Mouse (Mus musculus) CH12.LX (cell line): ENCODE measurements around the gene Slco2b1. TPM values are rescaled to one million over a fixed set of nuclear protein-coding genes. Genes with fewer than 3 reads are reported as not detected.

ENCODE experiments used
- DNase-seq: peaks from one replicate; pipeline ENCODE4 v3.0.0-alpha.2; 2013; ENCODE audit errors: extremely low read depth
- H3K27ac ChIP-seq: 2 replicates; pipeline ENCODE4 v1.5.1; 2012; ENCODE audit warnings: low read depth, mild to moderate bottlenecking, control low read depth, moderate library complexity; ENCODE audit not compliant: insufficient read depth
- H3K27me3 ChIP-seq: replicated peaks from 2 replicates; pipeline ENCODE3; 2012; ENCODE audit warnings: inconsistent platforms
- H3K36me3 ChIP-seq, 2 experiments: replicated peaks in 1 of 2; 2 replicates each; pipeline versions ENCODE3 to v1.6.1; 2012; ENCODE audit warnings: inconsistent platforms in 1 of 2, low read length in 1 of 2, mild to moderate bottlenecking in 1 of 2, mixed read lengths in 1 of 2, moderate library complexity in 1 of 2; ENCODE audit not compliant: control insufficient read depth in 1 of 2, insufficient read depth in 1 of 2
- H3K4me1 ChIP-seq, 2 experiments: 2 replicates each; pipeline ENCODE4 v1.6.1; 2012; ENCODE audit warnings: inconsistent platforms in 1 of 2, moderate library complexity in 1 of 2; ENCODE audit not compliant: insufficient read depth in 2 of 2, control insufficient read depth in 1 of 2
- H3K4me2 ChIP-seq: 2 replicates; pipeline ENCODE4 v1.6.1; 2012; ENCODE audit warnings: low read depth, mild to moderate bottlenecking, control low read depth; ENCODE audit not compliant: poor library complexity, insufficient read depth, severe bottlenecking
- H3K4me3 ChIP-seq, 3 experiments: fragments of 150-350 bp in 1 of 3; sonication (generic) in 1 of 3; replicated peaks in 1 of 3; 2 replicates each; pipeline versions ENCODE3 to v1.5.1; 2011 to 2012; ENCODE audit warnings: low read depth in 2 of 3, low read length in 2 of 3, mild to moderate bottlenecking in 2 of 3, moderate library complexity in 2 of 3, control low read depth in 1 of 3, improper control_type of control experiment in 1 of 3, inconsistent platforms in 1 of 3, mixed read lengths in 1 of 3; ENCODE audit not compliant: poor library complexity in 1 of 3
- H3K79me2 ChIP-seq: replicated peaks from 2 replicates; pipeline ENCODE4 v1.6.1; 2012; ENCODE audit warnings: mild to moderate bottlenecking, moderate library complexity; ENCODE audit not compliant: control insufficient read depth, poor library complexity, insufficient read depth, severe bottlenecking; ENCODE audit errors: extremely low read depth
- H3K9ac ChIP-seq: 2 replicates; pipeline ENCODE4 v1.6.1; 2012; ENCODE audit warnings: low read depth, mild to moderate bottlenecking, control low read depth, moderate library complexity; ENCODE audit not compliant: insufficient read depth
- H3K9me3 ChIP-seq: replicated peaks from 2 replicates; pipeline ENCODE3; 2012; ENCODE audit warnings: low read length, inconsistent platforms, mixed read lengths
- CTCF ChIP-seq, 2 experiments: IDR thresholded peaks in 1 of 2; conservative IDR thresholded peaks in 1 of 2; 2 replicates each; pipeline ENCODE4 v1.5.1; 2011 to 2012; ENCODE audit warnings: low read depth in 2 of 2, low read length in 2 of 2, improper control_type of control experiment in 1 of 2, inconsistent platforms in 1 of 2, mild to moderate bottlenecking in 1 of 2, moderate library complexity in 1 of 2
- ELF1 ChIP-seq: IDR thresholded peaks from 2 replicates; pipeline ENCODE4 v1.6.1; 2014; ENCODE audit warnings: low read depth, mild to moderate bottlenecking, inconsistent platforms, low read length, improper control_type of control experiment
- EP300 ChIP-seq: IDR thresholded peaks from 2 replicates; pipeline ENCODE4 v1.6.1; 2011; ENCODE audit warnings: low read length, improper control_type of control experiment
- GABPA ChIP-seq: IDR thresholded peaks from 2 replicates; pipeline ENCODE4 v1.6.1; 2012; ENCODE audit warnings: low read depth, low read length, improper control_type of control experiment, inconsistent platforms; ENCODE audit not compliant: insufficient replicate concordance
- HCFC1 ChIP-seq: IDR thresholded peaks from 2 replicates; pipeline ENCODE4 v1.6.1; 2012; ENCODE audit warnings: low read depth, mild to moderate bottlenecking, inconsistent platforms, low read length, improper control_type of control experiment
- IRF4 ChIP-seq: IDR thresholded peaks from 2 replicates; pipeline ENCODE4 v1.6.1; 2014; ENCODE audit warnings: low read depth, mild to moderate bottlenecking, inconsistent platforms, low read length, improper control_type of control experiment
- JUN ChIP-seq: IDR thresholded peaks from 2 replicates; pipeline ENCODE4 v1.6.1; 2011; ENCODE audit warnings: low read depth, mild to moderate bottlenecking, low read length, improper control_type of control experiment, moderate library complexity; ENCODE audit not compliant: insufficient read depth
- JUND ChIP-seq: conservative IDR thresholded peaks from 2 replicates; pipeline ENCODE4 v1.6.1; 2011; ENCODE audit warnings: low read depth, low read length, improper control_type of control experiment
- KAT2A ChIP-seq: IDR thresholded peaks from 2 replicates; pipeline ENCODE4 v1.6.1; 2012; ENCODE audit warnings: low read length, improper control_type of control experiment, inconsistent platforms; ENCODE audit not compliant: insufficient replicate concordance
- MAFK ChIP-seq: IDR thresholded peaks from 2 replicates; pipeline ENCODE4 v1.6.1; 2011; ENCODE audit warnings: low read length, improper control_type of control experiment; ENCODE audit not compliant: insufficient replicate concordance
- MAX ChIP-seq: IDR thresholded peaks from 2 replicates; pipeline ENCODE4 v1.6.1; 2011; ENCODE audit warnings: low read length, improper control_type of control experiment
- MYC ChIP-seq: IDR thresholded peaks from 2 replicates; pipeline ENCODE4 v1.6.1; 2011; ENCODE audit warnings: low read depth, mild to moderate bottlenecking, improper control_type of control experiment, low read length
- NRF1 ChIP-seq: IDR thresholded peaks from 2 replicates; pipeline ENCODE4 v1.6.1; 2014; ENCODE audit warnings: low read depth, mild to moderate bottlenecking, inconsistent platforms, low read length, improper control_type of control experiment, moderate library complexity
- PAX5 ChIP-seq: IDR thresholded peaks from 2 replicates; pipeline ENCODE4 v1.6.1; 2012; ENCODE audit warnings: low read length, inconsistent platforms, mixed read lengths
- RAD21 ChIP-seq: IDR thresholded peaks from 2 replicates; pipeline ENCODE4 v1.6.1; 2011; ENCODE audit warnings: low read depth, mild to moderate bottlenecking, low read length, improper control_type of control experiment, moderate library complexity
- SIN3A ChIP-seq: IDR thresholded peaks from 2 replicates; pipeline ENCODE4 v1.6.1; 2012; ENCODE audit warnings: low read length, improper control_type of control experiment, inconsistent platforms
- SMC3 ChIP-seq: IDR thresholded peaks from 2 replicates; pipeline ENCODE4 v1.6.1; 2011; ENCODE audit warnings: low read depth, low read length, improper control_type of control experiment
- TBP ChIP-seq: conservative IDR thresholded peaks from 2 replicates; pipeline ENCODE4 v1.6.1; 2011; ENCODE audit warnings: low read depth, low read length, improper control_type of control experiment
- TCF12 ChIP-seq: IDR thresholded peaks from 2 replicates; pipeline ENCODE4 v1.6.1; 2014; ENCODE audit warnings: low read depth, mild to moderate bottlenecking, inconsistent platforms, low read length, improper control_type of control experiment
- UBTF ChIP-seq: IDR thresholded peaks from 2 replicates; pipeline ENCODE4 v1.6.1; 2012; ENCODE audit warnings: low read depth, mild to moderate bottlenecking, inconsistent platforms, low read length, improper control_type of control experiment, moderate library complexity
- USF1 ChIP-seq: IDR thresholded peaks from 2 replicates; pipeline ENCODE4 v1.6.1; 2014; ENCODE audit warnings: low read depth, mild to moderate bottlenecking, inconsistent platforms, low read length, improper control_type of control experiment
- ZMIZ1 ChIP-seq: IDR thresholded peaks from 2 replicates; pipeline ENCODE4 v1.6.1; 2012; ENCODE audit warnings: low read depth, mild to moderate bottlenecking, inconsistent platforms, low read length, improper control_type of control experiment
- dilution Hi-C: fragments of 300-500 bp; cut with MboI; formaldehyde crosslinking; loops from 2 replicates; pipeline ENCODE4 v1.14.3; 2020; ENCODE audit warnings: low sequenced_read_pairs; ENCODE audit not compliant: extremely low pct_unique_long_range_greater_than_20kb, extremely low pct_ligation_motif_present
- in situ Hi-C: fragments of 300-500 bp; cut with MboI; formaldehyde crosslinking; loops from 3 replicates; pipeline ENCODE4 v1.14.3; 2019; ENCODE audit warnings: low sequenced_read_pairs, low pct_ligation_motif_present, low pct_unique_long_range_greater_than_20kb, mixed read lengths
- polyA plus RNA-seq: library from polyadenylated mRNA; unstranded; fragments of >175 nt; gene quantifications from 2 replicates; pipeline ENCODE4 v1.2.1, GENCODE M21; 2012; ENCODE audit warnings: low read depth; ENCODE audit not compliant: insufficient read length
- total RNA-seq, 2 experiments: library from RNA; depleted of rRNA; stranded (reverse); fragments of 300-350 nt in 1 of 2; fragments of >200 nt in 1 of 2; gene quantifications; 2 replicates each; pipeline ENCODE4 v1.2.3; 2012 to 2014

Slco2b1 gene
- total and polyA plus RNA-seq, 3 experiments = 0.08 to 0.11 TPM; not detected in 1

DNA sequence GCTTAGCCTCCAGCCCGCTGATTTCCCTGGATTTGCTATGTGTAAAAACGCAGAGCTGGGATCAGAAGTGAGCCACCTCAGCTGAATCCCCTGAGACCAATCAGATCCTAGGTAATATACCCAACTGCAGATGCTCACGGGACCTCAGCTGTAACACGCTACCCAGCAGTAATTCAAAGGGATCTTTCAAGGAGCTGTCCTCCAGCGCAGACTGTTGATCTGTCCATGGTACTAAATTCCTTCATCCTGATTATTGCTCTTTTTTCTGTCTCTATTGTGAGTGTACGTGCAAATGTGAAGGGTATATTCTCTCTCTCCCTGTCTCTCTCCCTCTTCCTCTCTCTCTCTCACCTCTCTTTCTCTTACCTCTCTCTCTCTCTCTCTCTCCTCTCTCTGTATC is 78.9 kb downstream of the Slco2b1 start:
- dilution Hi-C loops (no loop called here), in situ Hi-C loops (no loop called here)
- H3K27me3 ChIP-seq = peaks cover 61% of the 10 kb centered on the region
- no peak overlapping the region for H3K4me2 ChIP-seq
- H3K27ac ChIP-seq = no peak overlapping the region
- H3K9ac ChIP-seq = no peak overlapping the region
- H3K4me3 ChIP-seq = no peak overlapping the region
- H3K79me2 ChIP-seq = no peaks in the 10 kb centered on the region
- no peaks in the 10 kb centered on the region for H3K36me3 ChIP-seq
- no peak for TF ChIP-seq PAX5
- no peak for TF ChIP-seq EP300
- TF ChIP-seq IRF4 = no peak
- no peak for TF ChIP-seq USF1
- no peak for TF ChIP-seq MAFK
- no peak for TF ChIP-seq MAX
- TF ChIP-seq JUND = no peak
- no peak for TF ChIP-seq JUN
- TF ChIP-seq HCFC1 = no peak
- TF ChIP-seq TCF12 = no peak
- TF ChIP-seq UBTF = no peak
- TF ChIP-seq TBP = no peak
- TF ChIP-seq ELF1 = no peak
- no peak for TF ChIP-seq SMC3
- TF ChIP-seq MYC = no peak
- TF ChIP-seq SIN3A = no peak
- TF ChIP-seq GABPA = no peak
- no peak for TF ChIP-seq KAT2A
- no peak for TF ChIP-seq NRF1
- H3K4me1 ChIP-seq = peaks cover 0 to 17% of the 10 kb centered on the region in 2 experiments; a peak in 2 of 4 replicates
- H3K9me3 ChIP-seq = no peaks in the 10 kb centered on the region
- no peak for DNase-seq

DNA sequence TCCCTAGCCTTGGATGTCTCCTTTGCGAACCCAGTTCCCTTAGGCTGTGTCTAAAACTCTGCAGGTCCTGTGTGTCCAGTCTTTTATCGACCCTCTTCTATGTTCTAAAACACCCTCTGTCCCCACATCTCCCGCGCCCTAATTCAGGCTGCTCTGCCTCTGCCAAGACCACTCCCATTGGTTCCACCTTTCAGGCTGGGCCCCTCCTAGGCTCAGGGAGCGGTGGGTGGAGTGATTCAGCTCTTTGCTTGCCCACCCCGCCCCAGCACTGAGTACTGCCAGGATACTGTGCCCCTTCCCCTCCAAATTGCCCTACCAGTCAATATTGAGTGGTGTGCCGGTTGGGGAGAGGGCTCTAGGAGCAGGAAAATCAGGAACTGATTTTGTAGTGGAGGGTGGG is 83.8 kb downstream of the Slco2b1 start:
- no peaks in the 10 kb centered on the region for H3K36me3 ChIP-seq
- dilution Hi-C loops (no loop called here), in situ Hi-C loops (loop anchor here (10.0 kb wide), 1 partner anchor 77 kb away; no protein-coding TSS in a partner anchor)
- H3K4me2 ChIP-seq = no peak overlapping the region
- TF ChIP-seq ZMIZ1 (no peak), MAX (no peak), HCFC1 (no peak), SMC3 (no peak), RAD21 (no peak), CTCF (conservative IDR thresholded peaks at IDR 0.05 in 1 of 2, IDR thresholded peaks at IDR 0.05 in 1 of 2; ENCODE audit: low read depth in 2 of 2, low read length in 2 of 2) (no peak), PAX5 (no peak), EP300 (no peak)
- peaks cover 4 to 13% of the 10 kb centered on the region in 2 experiments for H3K4me1 ChIP-seq
- no peak overlapping the region for H3K27ac ChIP-seq
- H3K4me3 ChIP-seq = no peak overlapping the region
- H3K27me3 ChIP-seq = peaks cover 55% of the 10 kb centered on the region
- H3K79me2 ChIP-seq = no peaks in the 10 kb centered on the region
- H3K9ac ChIP-seq = no peak overlapping the region
- no peak for DNase-seq
- peaks cover 15% of the 10 kb centered on the region for H3K9me3 ChIP-seq
